Mouse (Mus musculus) kidney, embryonic 15.5 days (tissue): ENCODE measurements around the gene Rasgef1b. TPM values are rescaled to one million over a fixed set of nuclear protein-coding genes. Genes with fewer than 3 reads are reported as not detected.

Source experiments
- ATAC-seq: fragments of 200-750 bp; cut with Nextera tagmentation; replicated peaks from 2 replicates; pipeline ENCODE4 v1.8.0; 2017; ENCODE audit warnings: moderate TSS enrichment; ENCODE audit not compliant: low FRiP score
- H3K27ac ChIP-seq: fragments of 300-500 bp; sonication (generic); 2 replicates; pipeline ENCODE4 v1.5.1; 2015; ENCODE audit warnings: mild to moderate bottlenecking, inconsistent platforms
- H3K27me3 ChIP-seq: fragments of 300-500 bp; sonication (generic); 2 replicates; pipeline ENCODE4 v1.6.1; 2015; ENCODE audit warnings: inconsistent platforms
- H3K36me3 ChIP-seq: fragments of 300-500 bp; sonication (generic); 2 replicates; pipeline ENCODE4 v1.6.1; 2015; ENCODE audit warnings: inconsistent platforms
- H3K4me1 ChIP-seq: fragments of 300-500 bp; sonication (generic); 2 replicates; pipeline ENCODE4 v1.6.1; 2015; ENCODE audit warnings: inconsistent platforms
- H3K4me2 ChIP-seq: fragments of 300-500 bp; sonication (generic); 2 replicates; pipeline ENCODE4 v1.6.1; 2015; ENCODE audit warnings: moderate library complexity, mild to moderate bottlenecking, inconsistent platforms
- H3K4me3 ChIP-seq: fragments of 300-500 bp; sonication (generic); replicated peaks from 2 replicates; pipeline ENCODE4 v1.5.1; 2015; ENCODE audit warnings: mild to moderate bottlenecking, inconsistent platforms
- H3K9ac ChIP-seq: fragments of 300-500 bp; sonication (generic); 2 replicates; pipeline ENCODE4 v1.6.1; 2015; ENCODE audit warnings: mild to moderate bottlenecking, inconsistent platforms
- H3K9me3 ChIP-seq: fragments of 300-500 bp; sonication (generic); replicated peaks from 2 replicates; pipeline ENCODE4 v1.6.1; 2016; ENCODE audit warnings: inconsistent platforms
- WGBS: fragments of 180-500 bp; shearing (Covaris S2); methylation state at CpG from one replicate; pipeline ENCODE4 v1.1.7; 2015; ENCODE audit warnings: mixed read lengths; 5-methylcytosine and 5-hydroxymethylcytosine counted together
- polyA plus RNA-seq: library from polyadenylated mRNA; unstranded; fragments of >200 nt; fragmentation: Nextera tagmentation; extraction: Ambion mirVana; gene quantifications from 2 replicates; pipeline ENCODE4 v1.2.1, GENCODE M21; 2015

The Rasgef1b gene
- polyA plus RNA-seq, 1 experiment from 2014 or later: 7.0 TPM

DNA sequence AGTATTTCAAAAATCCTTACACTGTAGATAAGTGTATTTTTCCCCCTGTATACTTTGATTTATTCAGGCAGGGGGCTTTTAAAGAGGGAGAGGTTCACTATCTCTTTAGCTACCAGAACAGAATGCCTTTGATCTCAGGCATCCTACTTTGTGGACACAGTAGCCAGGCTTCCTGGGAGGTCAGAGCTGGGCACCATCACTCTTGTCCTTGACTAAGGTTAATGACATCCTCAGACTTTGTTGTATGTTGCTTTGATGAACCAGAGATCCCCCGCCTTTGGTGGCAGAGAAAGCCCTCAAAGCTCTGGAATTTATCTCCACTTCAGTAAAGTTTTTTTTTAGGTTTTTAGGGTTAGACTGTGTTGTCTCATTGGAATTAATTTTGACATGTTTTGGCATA, 343.8 kb downstream of the Rasgef1b start:
- Histone ChIP-seq H3K9ac (no peak overlapping the region), H3K4me2 (no peak overlapping the region), H3K4me3 (no peak overlapping the region), H3K9me3 (no peaks in the 10 kb centered on the region), H3K36me3 (no peaks in the 10 kb centered on the region), H3K4me1 (peaks cover 58% of the 10 kb centered on the region), H3K27me3 (peaks cover 17% of the 10 kb centered on the region; the same call in 1 of the 2 replicates), H3K27ac (no peak overlapping the region)
- ATAC-seq: no peak
- whole genome bisulfite sequencing: 39% methylated on average over 1 of the region's 1 CpGs

DNA sequence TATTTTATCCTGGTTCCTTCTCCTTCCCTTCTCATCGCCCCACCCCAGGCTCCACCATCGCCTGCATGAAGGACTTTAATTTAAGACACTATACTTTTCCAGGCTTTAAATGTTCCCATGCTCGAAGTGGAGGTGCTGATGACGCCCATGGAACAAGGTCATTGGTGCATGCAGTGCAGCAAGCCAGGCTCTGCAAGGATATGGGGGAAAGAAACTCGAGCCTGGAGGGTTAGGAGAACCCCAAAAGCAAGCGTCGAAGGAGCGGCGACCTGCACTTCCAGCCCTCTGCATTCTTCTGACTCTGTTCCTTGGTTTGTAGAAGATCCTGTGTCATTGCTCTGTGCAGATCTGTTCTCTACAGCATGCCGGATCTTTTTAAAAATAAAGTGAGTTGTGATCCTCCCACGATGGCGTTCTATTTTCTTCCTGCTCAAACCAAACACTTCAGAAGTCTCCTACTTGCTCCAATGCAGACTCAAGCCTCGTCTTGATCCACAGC, 345.0 kb downstream of the Rasgef1b start:
- Histone ChIP-seq H3K36me3 (no peaks in the 10 kb centered on the region), H3K27ac (no peak overlapping the region), H3K4me2 (no peak overlapping the region), H3K4me1 (peaks cover 66% of the 10 kb centered on the region), H3K9ac (no peak overlapping the region), H3K9me3 (no peaks in the 10 kb centered on the region), H3K27me3 (peaks cover 20% of the 10 kb centered on the region; the same call in 1 of the 2 replicates), H3K4me3 (no peak overlapping the region)
- ATAC-seq: no peak
- 56% methylated on average over 13 of the region's 13 CpGs for WGBS

DNA sequence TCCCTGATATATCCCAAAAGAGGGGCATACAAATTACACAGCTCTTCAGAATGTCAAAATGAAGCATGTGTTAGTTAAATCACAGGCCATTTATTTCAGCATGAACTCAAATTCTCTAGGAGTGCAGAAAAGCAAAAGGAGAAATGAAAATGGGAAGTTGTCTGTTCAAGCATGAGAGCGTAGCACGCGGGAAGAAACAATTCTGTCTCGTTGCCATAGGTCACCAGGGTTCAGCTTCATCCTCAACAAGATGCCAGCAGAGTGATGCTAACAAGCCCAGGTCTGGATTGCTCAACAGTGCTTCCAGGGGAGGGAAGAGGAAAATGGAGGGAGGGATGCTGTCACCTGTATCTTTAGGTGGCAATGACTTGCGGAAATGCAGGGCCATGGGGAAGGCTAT, 346.1 kb downstream of the Rasgef1b start:
- ATAC-seq: no peak
- 69% methylated on average over 5 of the region's 5 CpGs for WGBS
- Histone ChIP-seq H3K36me3 (no peaks in the 10 kb centered on the region), H3K9me3 (no peaks in the 10 kb centered on the region), H3K9ac (no peak overlapping the region), H3K27ac (no peak overlapping the region), H3K4me3 (no peak overlapping the region), H3K27me3 (peaks cover 24% of the 10 kb centered on the region), H3K4me1 (peaks cover 57% of the 10 kb centered on the region), H3K4me2 (no peak overlapping the region)

DNA sequence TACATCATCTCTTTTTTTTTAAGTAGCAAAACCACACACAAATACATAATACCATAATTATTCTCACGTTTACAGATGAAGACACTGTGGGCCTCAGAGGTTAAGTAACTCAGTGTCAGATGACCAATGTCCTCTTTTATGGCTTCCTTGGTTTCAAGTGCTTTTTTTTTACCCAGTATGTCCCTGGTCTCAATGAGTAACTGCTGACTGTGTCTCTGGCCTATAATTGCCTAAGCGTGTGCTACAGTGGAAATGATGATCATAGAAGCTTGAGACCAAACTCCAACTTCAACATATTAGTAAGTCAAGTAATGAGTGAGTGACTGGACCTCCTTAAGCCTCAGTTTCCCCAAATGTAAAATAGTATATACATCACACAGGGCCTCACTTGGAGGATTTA, 347.2 kb downstream of the Rasgef1b start:
- H3K4me3 ChIP-seq: no peak overlapping the region

GRCm38 (mm10) chr5:99380882-99381281, 348.0 kb downstream of the Rasgef1b start:
- Histone ChIP-seq H3K4me1 (peaks cover 39% of the 10 kb centered on the region), H3K4me2 (no peak overlapping the region), H3K36me3 (no peaks in the 10 kb centered on the region), H3K27ac (no peak overlapping the region), H3K9me3 (no peaks in the 10 kb centered on the region), H3K4me3 (no peak overlapping the region), H3K9ac (no peak overlapping the region), H3K27me3 (peaks cover 31% of the 10 kb centered on the region)
- ATAC-seq: no peak
- 84% methylated on average over 9 of the region's 9 CpGs for WGBS

More for the DNA sequence above, 347.2 kb downstream of the Rasgef1b start:
- H3K9me3 ChIP-seq: no peaks in the 10 kb centered on the region
- H3K9ac ChIP-seq: no peak overlapping the region
- WGBS: 58% methylated on average over 2 of the region's 2 CpGs
- no peak for ATAC-seq
- peaks cover 47% of the 10 kb centered on the region for H3K4me1 ChIP-seq
- H3K27me3 ChIP-seq: peaks cover 31% of the 10 kb centered on the region
- no peaks in the 10 kb centered on the region for H3K36me3 ChIP-seq
- H3K4me2 ChIP-seq: no peak overlapping the region
- no peak overlapping the region for H3K27ac ChIP-seq

- H3K9ac ChIP-seq: no peak overlapping the region
- peaks cover 33% of the 10 kb centered on the region for H3K4me1 ChIP-seq
- peaks cover 31% of the 10 kb centered on the region for H3K27me3 ChIP-seq
- H3K27ac ChIP-seq: no peak overlapping the region
- 0 out of 2 replicates have a peak, but pooled peaks have one; percentile 52 for ATAC-seq
- no peaks in the 10 kb centered on the region for H3K9me3 ChIP-seq
- no peak overlapping the region for H3K4me3 ChIP-seq
- no peaks in the 10 kb centered on the region for H3K36me3 ChIP-seq
- WGBS: 13% methylated on average over 12 of the region's 12 CpGs
- H3K4me2 ChIP-seq: no peak overlapping the region
These were observed 348.7 kb downstream of the Rasgef1b start for GRCm38 (mm10) chr5:99380166-99380565.

DNA sequence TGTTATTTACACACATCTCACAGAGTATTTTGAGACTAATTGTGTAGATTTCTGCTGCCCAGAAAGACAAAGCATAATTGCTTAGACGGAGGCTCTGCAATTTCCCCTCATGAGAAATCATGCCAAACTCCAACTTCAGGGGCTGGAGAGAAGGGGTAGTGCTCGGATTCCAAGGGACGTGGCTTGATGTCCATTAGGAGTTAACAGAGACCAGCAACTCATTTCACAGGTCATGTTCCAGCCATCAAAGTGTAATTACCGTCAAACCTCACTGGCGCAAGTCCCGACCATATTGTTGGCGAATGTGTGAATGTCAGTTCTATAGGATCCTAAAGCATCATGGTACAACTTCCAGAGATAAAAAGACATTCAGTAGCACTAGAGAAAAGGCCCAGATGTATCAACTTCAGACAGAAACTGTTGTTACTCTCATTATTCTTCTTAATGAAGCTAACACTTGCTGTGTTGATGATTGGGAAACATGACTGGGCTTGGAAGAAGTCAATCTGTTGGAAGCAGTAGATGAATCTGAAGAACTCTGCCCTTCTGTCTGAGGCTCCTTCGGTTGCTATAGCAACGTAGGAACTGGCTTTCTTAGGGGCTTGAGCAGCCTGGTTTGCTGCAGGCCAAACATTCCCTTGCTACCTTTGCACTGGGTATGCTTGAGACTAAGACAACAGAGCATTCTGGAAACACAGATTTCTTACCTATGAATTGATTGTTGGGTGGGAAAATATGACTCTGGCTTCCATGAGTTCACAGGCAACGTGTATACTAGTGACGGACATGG, 350.2 kb downstream of the Rasgef1b start:
- 61% methylated on average over 11 of the region's 11 CpGs for whole genome bisulfite sequencing
- H3K36me3 ChIP-seq: no peaks in the 10 kb centered on the region
- H3K4me3 ChIP-seq: no peak overlapping the region
- H3K9me3 ChIP-seq: no peaks in the 10 kb centered on the region
- no peak overlapping the region for H3K27ac ChIP-seq
- H3K9ac ChIP-seq: no peak overlapping the region
- H3K4me1 ChIP-seq: peaks cover 25% of the 10 kb centered on the region
- peaks cover 22% of the 10 kb centered on the region for H3K27me3 ChIP-seq
- H3K4me2 ChIP-seq: no peak overlapping the region
- no peak for ATAC-seq

- H3K9me3 ChIP-seq: no peaks in the 10 kb centered on the region
- peaks cover 20% of the 10 kb centered on the region for H3K4me1 ChIP-seq
- no peak overlapping the region for H3K4me3 ChIP-seq
- 57% methylated on average over 7 of the region's 7 CpGs for WGBS
- peaks cover 14% of the 10 kb centered on the region; the same call in 1 of the 2 replicates for H3K27me3 ChIP-seq
- no peak for ATAC-seq
- H3K4me2 ChIP-seq: no peak overlapping the region
- H3K36me3 ChIP-seq: no peaks in the 10 kb centered on the region
- H3K9ac ChIP-seq: no peak overlapping the region
- H3K27ac ChIP-seq: no peak overlapping the region
These were observed 353.1 kb downstream of the Rasgef1b start for GRCm38 (mm10) chr5:99375725-99376124.

DNA sequence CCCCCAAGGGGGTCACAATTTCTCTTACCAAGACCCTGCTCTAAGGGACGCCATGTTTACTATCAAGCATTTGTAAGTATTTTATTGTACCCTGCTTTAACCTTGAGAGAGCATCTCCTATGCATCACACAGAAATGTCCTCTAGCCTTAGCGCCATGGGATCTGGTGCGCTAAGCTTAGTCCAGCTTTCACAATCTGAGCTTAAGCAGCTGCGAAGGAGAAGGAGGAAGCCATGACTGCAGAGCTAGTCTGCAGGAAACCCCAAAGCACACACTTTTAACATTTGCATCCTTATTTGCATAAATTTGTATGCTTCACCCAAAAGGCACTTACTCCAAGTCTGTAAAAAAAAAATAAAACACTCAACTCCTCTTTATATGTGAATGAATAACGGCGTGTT, 354.4 kb downstream of the Rasgef1b start:
- no peak overlapping the region for H3K27ac ChIP-seq
- H3K4me1 ChIP-seq: peaks cover 7% of the 10 kb centered on the region; the same call in 1 of the 2 replicates
- H3K36me3 ChIP-seq: no peaks in the 10 kb centered on the region
- ATAC-seq: no peak
- 92% methylated on average over 6 of the region's 6 CpGs for WGBS
- H3K27me3 ChIP-seq: peaks cover 14% of the 10 kb centered on the region; the same call in 1 of the 2 replicates
- H3K4me3 ChIP-seq: no peak overlapping the region
- no peak overlapping the region for H3K9ac ChIP-seq
- H3K9me3 ChIP-seq: no peaks in the 10 kb centered on the region
- H3K4me2 ChIP-seq: no peak overlapping the region

DNA sequence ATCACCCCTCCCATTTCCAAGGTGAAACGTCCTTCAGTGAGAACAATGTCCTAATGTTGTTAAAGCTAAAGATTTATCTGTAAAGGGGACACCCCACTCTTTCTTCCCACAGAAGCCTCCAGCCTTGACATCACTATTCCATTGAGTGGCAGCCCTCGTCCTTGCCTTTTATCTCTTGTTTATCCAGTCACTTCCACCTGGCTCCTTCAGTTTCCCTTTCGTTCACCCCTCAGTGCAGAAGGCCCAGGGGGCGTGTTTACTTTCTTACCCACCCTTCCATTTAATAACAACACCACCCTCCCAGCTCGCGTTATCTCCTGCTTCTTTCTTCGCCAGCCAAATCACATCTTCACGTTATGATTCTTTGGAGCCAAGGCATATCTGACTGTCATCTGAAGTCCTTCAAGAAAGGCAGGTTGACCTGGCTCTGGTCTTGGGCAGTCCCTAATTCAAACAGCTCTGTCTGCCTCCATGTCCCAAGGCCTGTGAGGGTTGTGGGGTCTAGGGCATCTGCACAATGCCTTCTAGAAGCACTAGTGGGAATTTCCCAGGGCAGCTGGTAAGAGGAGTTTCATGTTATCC, 355.2 kb downstream of the Rasgef1b start:
- Histone ChIP-seq H3K27me3 (peaks cover 11% of the 10 kb centered on the region; the same call in 1 of the 2 replicates), H3K4me2 (no peak overlapping the region), H3K36me3 (no peaks in the 10 kb centered on the region), H3K27ac (no peak overlapping the region), H3K4me3 (no peak overlapping the region), H3K9ac (no peak overlapping the region), H3K4me1 (0 out of 2 replicates have a peak, but pooled peaks cover 4% of the 10 kb centered on the region), H3K9me3 (no peaks in the 10 kb centered on the region)
- no peak for ATAC-seq
- 34% methylated on average over 8 of the region's 8 CpGs for WGBS

- Histone ChIP-seq H3K9ac (no peak overlapping the region), H3K27me3 (0 out of 2 replicates have a peak, but pooled peaks cover 2% of the 10 kb centered on the region), H3K4me1 (0 out of 2 replicates have a peak, but pooled peaks cover 4% of the 10 kb centered on the region), H3K4me3 (no peak overlapping the region), H3K4me2 (no peak overlapping the region), H3K9me3 (no peaks in the 10 kb centered on the region), H3K36me3 (no peaks in the 10 kb centered on the region), H3K27ac (no peak overlapping the region)
- 47% methylated on average over 5 of the region's 5 CpGs for WGBS
- ATAC-seq: no peak
These were observed 358.2 kb downstream of the Rasgef1b start for GRCm38 (mm10) chr5:99370636-99371035.

GRCm38 (mm10) chr5:99369256-99369655, 359.6 kb downstream of the Rasgef1b start:
- peaks cover 2% of the 10 kb centered on the region; the same call in 1 of the 2 replicates for H3K27me3 ChIP-seq
- no peaks in the 10 kb centered on the region for H3K9me3 ChIP-seq
- 0 out of 2 replicates have a peak, but pooled peaks cover 4% of the 10 kb centered on the region for H3K4me1 ChIP-seq
- H3K4me3 ChIP-seq: no peak overlapping the region
- no peak overlapping the region for H3K27ac ChIP-seq
- H3K9ac ChIP-seq: no peak overlapping the region
- no peaks in the 10 kb centered on the region for H3K36me3 ChIP-seq
- no peak overlapping the region for H3K4me2 ChIP-seq
- ATAC-seq: no peak
- 58% methylated on average over 6 of the region's 6 CpGs for WGBS
